Mouse (Mus musculus): Measurements from ENCODE around the gene Ryr3.

Ryr3 gene

DNA sequence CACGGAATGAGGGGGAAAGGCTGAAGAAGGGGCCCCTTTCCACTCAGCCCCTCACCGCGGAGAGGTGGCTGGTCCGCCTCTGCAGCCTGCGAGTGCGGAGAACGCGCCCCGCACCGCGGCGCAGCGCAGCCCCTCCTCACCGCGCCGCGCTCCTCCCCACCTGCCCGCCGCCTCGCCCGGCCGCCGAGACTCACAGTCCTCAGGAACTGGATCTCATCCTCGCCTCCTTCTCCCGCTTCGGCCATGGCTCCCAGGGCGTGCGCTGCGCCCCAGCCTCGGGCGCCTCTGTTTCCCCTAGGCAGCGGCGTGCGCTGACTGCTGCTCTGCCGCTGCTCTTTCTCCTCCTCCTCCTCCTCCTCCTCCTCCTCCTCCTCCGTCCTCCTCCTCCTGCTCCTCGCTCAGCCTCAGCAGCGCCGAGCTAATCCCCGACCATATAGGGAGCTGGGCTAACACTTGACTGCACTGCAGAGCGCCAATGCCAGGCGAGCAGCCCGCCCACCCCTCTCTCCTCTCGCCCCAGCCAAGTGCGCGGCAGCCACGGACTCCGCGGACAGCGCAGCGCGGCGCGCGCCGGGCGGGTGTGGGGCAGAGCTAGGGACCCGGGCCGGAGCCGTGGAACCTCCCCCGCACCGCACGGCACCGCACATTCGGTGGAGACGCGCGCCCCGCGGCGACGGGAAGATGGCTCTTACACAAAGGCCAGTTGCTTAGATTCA is at the start of gene Ryr3:
Gene Ryr3, minus strand, starts transcription at position 351 of the 716 bp plus-strand sequence.
- no peak for DNase-seq

DNA sequence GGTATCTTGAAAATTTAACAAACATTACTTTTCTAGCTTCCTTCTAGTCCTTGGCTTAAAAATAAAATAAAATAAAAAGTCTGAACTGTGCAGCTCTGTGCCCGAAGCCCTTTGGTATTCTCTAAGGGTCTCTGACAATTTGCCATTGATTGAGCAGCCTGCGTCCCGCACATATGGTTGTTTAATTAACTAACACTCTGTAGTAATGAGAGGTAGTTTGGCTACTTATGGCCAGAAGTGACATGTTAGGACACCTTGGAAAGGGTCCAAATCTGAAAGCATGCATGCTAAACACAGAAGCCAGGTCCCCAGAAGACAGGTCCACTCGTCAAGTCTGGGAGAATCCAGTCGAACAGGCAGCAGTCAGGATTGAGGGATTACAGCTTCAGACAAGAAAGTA is 22.0 kb upstream of the Ryr3 start:
- DNase-seq = no peak

GRCm38 (mm10) chr2:113236993-113237392 is 20.1 kb upstream of the Ryr3 start:
- no peak for DNase-seq

- peak; percentile 53 for DNase-seq
Observed at GRCm38 (mm10) chr2:113234559-113234958, 17.7 kb upstream of the Ryr3 start.

DNA sequence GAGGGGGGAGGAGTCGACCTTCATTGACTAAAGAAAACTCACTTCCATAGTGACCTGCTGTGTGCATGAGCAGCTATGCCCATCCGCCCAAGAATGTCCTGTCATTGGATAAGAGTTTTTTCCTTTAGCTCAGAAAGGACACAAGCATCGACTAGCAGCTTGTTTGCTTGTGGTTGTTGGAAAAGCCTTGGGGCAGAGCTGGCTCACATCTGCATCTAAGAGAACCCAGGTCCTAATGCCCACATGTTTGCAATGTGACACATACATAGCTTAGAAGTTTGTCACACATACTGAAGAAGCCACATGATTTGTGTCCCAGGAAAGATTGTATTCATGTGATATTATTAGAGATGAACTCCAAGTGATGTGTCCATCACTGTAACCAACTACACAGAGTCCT is 16.5 kb upstream of the Ryr3 start:
- no peak for DNase-seq

DNA sequence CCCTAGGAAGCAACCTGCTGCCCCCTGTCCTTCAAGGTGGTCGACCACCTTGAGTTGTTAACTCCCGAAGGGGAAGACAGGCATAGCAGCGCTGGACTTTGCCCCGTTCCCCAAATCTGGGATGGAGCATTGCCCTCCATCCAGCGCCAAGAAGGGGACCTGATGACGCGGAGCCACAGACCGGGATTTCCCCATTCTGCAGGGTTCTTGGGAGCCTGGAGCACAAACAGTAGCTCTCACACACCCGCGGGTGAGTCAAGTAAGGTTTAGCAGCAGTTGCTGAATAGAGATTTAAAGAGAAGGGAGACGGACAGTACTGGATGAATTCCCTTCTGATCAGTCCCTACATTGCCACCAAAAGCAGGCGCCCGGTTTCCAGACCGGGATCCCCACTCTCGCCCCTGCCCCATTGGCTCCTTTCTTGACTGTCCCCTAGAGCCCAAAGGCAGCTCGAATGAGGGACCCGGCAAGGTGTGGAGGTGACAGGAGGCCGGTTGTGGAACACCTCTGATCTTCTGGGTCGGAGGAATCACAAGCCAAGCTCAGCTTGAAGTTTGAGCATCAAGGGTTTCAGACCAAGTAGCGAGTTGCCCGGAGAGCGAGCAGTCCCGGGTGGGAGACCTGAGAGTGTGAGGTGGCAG is 671 bp downstream of the Ryr3 start:
- DNase-seq = no peak

- no peak for DNase-seq
Observed at GRCm38 (mm10) chr2:113210023-113210422, 6.9 kb downstream of the Ryr3 start.

DNA sequence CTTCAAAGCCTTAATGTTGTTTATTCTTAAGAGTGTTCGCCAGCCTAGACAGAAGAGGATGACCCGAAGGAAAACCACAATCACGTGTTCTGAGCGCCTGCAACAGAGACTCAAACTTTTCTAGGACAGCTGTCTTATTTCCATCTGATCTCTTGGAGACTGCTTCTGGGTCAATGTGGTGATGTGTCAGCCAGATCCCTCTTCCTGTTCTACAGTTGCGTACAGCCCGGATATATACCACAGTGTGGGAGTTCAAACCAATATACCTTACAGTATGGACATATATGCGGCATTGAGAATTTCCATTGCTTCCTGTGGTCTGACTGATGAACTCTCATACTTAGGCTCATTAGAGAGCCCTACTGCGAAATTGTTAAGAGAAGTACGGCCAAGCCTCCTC is 7.6 kb downstream of the Ryr3 start:
- no peak for DNase-seq

DNA sequence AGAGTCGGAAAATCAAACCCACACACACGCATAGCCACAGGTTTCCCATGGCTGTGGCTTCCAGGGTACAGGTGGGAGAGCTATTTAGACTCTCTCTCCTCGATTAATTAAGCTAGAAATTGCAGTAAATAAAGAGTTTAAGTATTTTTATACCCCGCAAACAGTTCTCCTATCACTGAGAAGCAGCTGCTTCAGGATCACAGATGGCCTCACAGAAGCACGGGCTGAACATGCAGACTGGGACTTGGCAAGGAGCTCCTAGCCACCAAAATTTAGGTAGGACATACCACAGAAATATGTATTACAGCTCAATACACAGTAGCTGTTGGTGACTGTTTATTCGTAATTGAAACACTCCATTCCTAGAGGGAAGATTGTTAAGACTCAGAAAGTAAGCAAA is 14.0 kb downstream of the Ryr3 start:
- DNase-seq = no peak

DNA sequence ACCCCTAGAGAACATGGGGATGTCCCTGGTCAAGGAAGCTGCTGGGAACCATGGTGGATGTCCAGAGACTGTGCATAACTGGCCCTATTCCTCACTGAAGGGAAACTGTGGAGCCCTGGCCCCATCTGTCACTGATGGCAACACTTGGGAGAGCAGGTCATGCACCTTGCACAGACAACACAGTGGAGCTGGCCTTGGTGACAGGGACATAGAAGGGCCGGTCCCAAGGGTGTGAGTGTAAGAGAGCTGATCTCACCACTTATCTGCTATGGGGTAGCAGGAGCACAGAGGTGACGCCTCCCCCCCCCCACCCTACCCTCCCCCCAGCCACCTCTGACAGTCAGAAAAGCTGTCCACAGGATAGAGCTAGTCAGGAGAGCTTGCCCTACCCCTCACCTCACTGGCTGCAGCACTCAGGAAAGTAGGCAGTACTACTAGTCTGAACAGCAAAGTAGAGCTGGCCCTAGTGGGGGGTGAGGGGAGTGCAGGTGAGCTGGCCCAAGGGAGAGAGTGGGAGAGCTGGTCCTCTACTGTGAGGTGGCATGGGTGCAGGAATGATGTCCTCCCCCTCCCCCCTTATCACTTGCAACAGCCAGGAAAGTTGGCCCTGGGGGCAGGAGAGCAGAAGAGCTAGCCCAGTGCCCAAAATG is 17.7 kb downstream of the Ryr3 start:
- DNase-seq = no peak

- no peak for DNase-seq
Observed at GRCm38 (mm10) chr2:113187158-113187557, 29.7 kb downstream of the Ryr3 start.

- no peak for DNase-seq
Observed at GRCm38 (mm10) chr2:113181701-113182100, 35.2 kb downstream of the Ryr3 start.

DNA sequence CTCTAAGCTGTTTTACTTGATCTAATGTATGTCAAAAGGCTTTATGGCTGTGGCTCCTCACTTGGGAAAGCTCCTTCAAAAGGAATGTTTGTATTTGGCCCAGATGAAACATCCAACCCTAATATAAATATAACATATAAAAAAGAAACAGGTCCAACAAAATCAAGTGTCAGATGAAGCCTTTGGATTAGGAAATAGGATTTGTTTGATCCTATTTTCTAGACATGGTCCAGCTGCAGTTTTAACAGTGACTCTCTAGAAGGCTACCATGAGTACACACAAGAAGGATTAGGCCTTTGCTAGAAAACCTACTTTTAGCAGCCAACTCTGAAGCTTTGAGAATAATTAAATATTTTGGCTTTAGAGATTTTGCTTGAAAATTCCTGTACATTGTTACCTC is 38.8 kb downstream of the Ryr3 start:
- DNase-seq = no peak

DNA sequence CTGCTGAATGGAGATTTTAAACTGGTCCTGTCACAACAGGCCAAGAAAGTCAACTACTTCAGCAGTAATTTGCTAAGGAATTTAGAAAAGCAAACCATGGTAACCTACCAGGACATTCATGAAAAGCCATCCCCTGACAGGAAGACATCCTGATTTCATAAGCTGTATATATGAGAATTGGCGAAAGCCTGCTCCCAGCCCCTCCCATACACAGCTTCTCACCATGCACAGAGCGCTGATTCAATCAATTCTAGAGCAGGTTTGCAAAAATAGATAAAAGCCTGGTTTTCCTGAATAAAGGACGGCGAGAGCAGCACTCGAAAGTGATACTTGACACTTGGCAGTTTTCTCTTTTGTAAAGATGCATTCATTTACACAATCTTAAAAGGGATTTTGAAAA is 40.6 kb downstream of the Ryr3 start:
- DNase-seq = no peak

- no peak for DNase-seq
Observed at GRCm38 (mm10) chr2:113168096-113168495, 48.8 kb downstream of the Ryr3 start.

GRCm38 (mm10) chr2:113161494-113161893 is 55.4 kb downstream of the Ryr3 start:
- DNase-seq = no peak

DNA sequence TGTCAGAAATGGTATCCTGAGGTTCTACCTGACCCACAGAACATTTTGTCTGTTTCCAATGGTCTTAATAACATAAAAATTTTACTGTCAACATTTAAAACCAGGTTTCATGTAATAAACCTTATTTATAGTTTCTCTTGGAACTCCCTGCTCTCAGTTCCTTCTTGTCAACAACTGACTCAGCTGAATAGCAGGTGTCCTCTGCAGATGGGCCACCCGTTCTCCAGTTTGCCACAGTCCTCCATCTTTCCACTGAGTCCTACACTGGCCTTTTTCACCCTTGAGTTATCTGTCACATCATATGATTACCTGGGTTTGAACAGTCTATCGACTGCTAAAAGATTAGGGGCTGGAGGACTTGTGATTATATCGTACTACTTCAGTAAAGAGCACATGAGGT is 79.1 kb downstream of the Ryr3 start:
- DNase-seq = no peak

GRCm38 (mm10) chr2:113123476-113123875 is 93.4 kb downstream of the Ryr3 start:
- DNase-seq = no peak

DNA sequence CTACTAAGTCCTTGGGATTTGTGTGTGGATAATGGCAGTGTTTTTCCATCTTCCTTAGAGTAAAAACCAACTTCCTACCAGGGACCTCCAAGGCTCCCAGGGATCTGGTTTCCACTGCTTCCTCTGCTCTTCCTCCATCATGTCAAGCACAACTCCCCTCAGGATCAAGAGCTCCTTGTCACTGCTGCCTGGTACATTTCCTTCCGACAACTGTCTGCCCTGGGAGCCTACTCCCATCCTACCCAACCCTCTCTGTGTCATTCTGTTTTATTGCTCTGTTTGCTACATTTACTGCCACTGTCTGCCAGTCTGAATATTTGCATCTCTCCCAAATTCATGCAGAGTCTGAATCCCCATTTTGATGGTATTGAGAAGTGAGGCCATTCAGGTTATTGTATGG is 97.8 kb downstream of the Ryr3 start:
- DNase-seq = no peak

DNA sequence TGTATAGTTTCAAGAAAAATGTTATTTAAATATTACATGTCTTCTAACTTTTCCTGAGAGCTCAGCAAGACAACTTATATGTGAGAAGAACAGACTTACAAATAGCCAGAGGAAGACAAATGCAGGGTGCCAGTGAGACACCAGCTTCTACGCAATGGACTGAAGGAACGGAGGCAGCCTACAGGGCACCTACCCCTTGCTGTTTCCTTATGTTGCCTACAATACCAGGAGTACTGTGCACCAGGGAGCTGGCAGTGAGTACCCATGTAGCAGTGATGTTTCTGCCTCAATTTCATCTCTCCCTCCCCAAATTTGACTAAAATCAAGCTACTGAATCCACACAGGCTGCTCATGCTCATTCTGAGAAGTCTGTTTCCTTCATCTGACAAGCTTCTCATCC is 100.1 kb downstream of the Ryr3 start:
- no peak for DNase-seq

DNA sequence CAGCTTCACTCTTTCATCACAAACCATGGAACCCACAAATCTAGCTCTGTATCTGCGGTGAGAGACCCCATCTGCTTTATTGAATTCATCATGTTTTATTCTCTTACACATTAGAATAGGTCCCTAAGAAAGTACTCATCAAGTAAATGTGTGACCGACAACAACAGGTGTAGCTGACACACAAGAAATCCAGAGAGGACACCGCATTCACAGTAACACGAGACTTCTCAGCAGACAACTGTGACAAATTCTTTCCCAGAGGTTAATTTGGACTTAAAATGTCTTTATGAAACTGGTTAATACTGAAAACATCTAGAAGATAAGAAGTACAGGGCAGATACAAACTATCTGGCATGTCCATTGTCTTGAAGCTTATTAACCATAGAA is 101.0 kb downstream of the Ryr3 start:
- DNase-seq = no peak

DNA sequence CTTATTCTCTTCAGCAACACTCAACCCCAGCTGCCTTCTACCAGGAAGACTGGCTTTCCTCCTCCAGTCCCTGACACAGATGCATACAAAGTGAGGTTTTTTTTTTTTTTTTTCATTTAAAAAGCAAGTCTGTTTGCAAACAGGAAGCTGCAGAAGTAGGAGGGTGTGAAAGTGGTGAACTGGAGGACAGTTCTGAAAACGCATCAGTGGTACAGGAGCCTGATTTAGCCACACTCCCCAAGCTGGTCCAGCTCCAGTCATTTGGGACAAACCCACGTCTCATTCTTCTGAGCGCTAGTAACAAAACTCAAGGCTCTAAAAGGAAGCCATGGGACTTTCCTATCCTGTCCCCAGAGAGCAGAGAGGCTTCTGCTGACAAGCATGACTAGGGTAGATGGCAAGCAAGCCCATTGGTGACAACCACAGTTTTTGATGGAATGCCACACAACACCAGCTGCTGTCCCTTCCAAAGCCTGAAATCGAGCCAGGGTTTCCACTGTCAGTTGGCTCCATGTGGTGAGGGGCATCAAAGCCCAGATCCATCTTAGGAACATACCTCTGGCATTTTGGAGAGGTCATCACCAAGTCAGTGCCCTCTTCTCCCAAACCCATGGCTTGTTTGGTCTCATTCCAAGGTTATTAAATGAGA is 101.5 kb downstream of the Ryr3 start:
- DNase-seq = no peak

GRCm38 (mm10) chr2:113104609-113105008 is 112.3 kb downstream of the Ryr3 start:
- no peak for DNase-seq

DNA sequence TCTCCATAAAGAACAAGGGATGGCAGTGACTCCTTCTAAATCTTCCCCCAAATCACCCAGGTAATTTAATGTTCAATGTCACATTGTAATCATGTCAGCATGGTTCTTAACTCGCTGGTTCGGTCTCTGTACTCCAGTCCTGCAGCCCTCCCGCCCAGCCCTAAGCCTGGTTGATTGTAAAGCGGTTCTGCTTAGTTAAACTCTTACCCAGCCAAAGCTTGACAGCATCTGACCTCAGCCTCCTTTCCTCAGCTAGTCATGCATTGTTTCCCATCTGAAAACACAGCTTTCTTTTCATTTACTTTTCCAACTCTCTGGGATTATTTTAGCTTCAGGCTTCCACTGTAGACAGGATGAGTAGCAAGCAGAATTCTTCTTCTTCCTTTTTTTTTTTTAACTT is 121.7 kb downstream of the Ryr3 start:
- no peak for DNase-seq

All from lung, postnatal 36 days (tissue).